Mouse (Mus musculus): ENCODE data around the gene Kif5a.

DNA sequence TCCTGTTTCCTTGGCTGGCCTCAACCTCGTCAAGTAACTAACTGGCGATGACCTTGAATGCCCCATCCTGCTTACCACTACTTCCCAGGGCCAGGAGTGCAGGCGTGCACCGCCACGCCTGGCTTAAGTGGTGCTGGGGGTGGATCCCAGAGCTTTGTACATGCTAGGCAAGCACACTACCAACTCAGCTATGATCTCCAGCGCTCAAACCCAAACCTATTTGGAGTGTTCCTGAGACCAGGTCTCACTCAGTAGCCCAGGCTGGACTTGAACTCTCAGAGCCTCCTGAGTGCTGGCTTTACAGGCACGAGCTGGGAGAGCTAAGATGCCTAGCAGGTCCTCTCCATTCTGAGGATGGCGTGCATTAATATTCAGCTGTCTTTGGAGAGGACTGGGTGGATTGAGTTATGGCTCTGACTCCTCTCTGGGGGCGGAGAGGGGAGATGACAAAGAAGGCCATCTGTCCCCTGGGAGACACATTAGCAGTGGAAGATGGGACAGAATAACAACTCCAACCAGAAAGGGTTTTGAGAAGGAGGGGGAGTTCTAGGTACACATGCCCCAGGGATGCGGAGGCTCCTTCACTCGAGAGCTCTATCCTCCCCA lies 65.5 kb downstream of the Kif5a start:
- TF ChIP-seq CTCF (conservative IDR thresholded peaks at IDR 0.05; ENCODE audit: low read length) (no peak), POU5F1 (IDR thresholded peaks at IDR 0.05; ENCODE audit: borderline replicate concordance, low read length) (no peak), NANOG (IDR thresholded peaks at IDR 0.05; ENCODE audit: borderline replicate concordance, low read length) (no peak)
